Mouse (Mus musculus): Measurements from ENCODE around the gene Tdrd3. TPM values are rescaled to one million over a fixed set of nuclear protein-coding genes. Genes with fewer than 3 reads are reported as not detected.

Gene Tdrd3
- 58.1 TPM for polyA plus RNA-seq (2014; fragmentation: Illumina TruSeq; extraction: RNeasy Lipid Tissue Mini Kit (QIAGEN cat#74804); ENCODE audit: low read depth, low replicate concordance)

DNA sequence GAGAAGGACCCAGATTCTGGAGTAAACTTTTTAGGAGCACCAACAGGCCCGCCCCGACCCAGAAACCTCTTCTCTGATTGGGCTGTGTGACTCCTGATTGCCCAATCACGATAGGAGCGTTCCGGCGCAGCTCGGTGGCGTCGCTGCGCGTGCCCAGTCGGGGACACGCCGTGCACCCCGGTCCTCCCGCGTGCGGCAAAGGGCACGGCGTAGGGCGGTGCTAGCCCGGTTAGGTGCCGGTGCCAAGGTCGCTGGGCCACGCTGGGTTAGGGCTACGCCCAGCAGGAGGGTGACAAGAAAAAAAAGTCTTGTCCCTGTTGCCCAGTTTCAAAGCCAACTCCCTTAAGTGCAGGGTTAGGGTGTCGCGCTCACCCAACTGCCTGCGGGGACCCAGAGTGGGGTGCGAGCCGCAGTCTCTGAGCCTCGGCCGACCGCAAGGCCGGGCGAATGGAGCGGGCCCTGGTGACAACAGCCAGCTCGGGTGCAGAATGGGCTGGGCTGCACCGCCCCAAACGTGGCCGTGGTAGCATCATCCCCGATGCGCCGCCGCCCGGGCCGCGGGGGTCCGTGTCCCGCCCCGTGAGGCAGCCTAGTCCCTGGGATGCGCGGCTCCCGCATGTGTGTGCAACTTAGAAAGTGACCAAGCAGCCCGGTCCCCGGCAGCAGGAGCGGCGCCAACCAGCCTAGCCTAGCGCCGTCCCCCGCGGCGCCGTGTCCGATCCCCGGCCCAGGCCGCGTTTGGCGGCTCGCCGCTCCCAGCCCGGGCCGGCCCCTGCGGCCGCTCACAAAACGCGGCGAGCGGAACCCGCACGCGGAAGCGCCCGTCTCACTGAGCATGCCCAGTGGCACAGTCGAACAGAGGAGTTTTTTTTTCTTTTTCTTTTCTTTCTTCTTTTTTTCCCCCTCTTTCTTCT lies at the start of gene Tdrd3:
Gene Tdrd3 (plus strand): TSS at position 832 of the 914 bp plus-strand sequence.

All from kidney, adult 10 weeks (tissue).